Mouse (Mus musculus) lung, postnatal 0 days (tissue): Measurements from ENCODE around the gene Hnf1a. TPM values are rescaled to one million over a fixed set of nuclear protein-coding genes. Genes with fewer than 3 reads are reported as not detected.

Experiments used
- ATAC-seq: fragments of 200-750 bp; cut with Nextera tagmentation; 2 replicates; pipeline ENCODE4 v1.8.0; 2017; ENCODE audit warnings: moderate library complexity
- DNase-seq: peaks from one replicate; pipeline ENCODE4 v3.0.0-alpha.2; 2016; ENCODE audit warnings: low spot score
- H3K27ac ChIP-seq: fragments of 300-500 bp; sonication (generic); 2 replicates; pipeline ENCODE4 v1.5.1; 2014; ENCODE audit warnings: antibody characterized with exemption, mild to moderate bottlenecking, low read length, mixed read lengths
- H3K27me3 ChIP-seq: fragments of 300-500 bp; sonication (generic); replicated peaks from 2 replicates; pipeline ENCODE4 v1.6.1; 2014; ENCODE audit warnings: low read length, mixed read lengths; ENCODE audit not compliant: insufficient read depth
- H3K36me3 ChIP-seq: fragments of 300-500 bp; sonication (generic); 2 replicates; pipeline ENCODE4 v1.6.1; 2014; ENCODE audit warnings: low read length, mixed read lengths; ENCODE audit not compliant: insufficient read depth
- H3K4me1 ChIP-seq: fragments of 300-500 bp; sonication (generic); 2 replicates; pipeline ENCODE4 v1.6.1; 2014; ENCODE audit warnings: antibody characterized with exemption, low read depth, low read length, mixed read lengths; ENCODE audit not compliant: insufficient read depth
- H3K4me2 ChIP-seq: fragments of 300-500 bp; sonication (generic); replicated peaks from 2 replicates; pipeline ENCODE4 v1.6.1; 2014; ENCODE audit warnings: low read depth, mild to moderate bottlenecking, low read length, moderate library complexity, mixed read lengths
- H3K4me3 ChIP-seq: fragments of 300-500 bp; sonication (generic); 2 replicates; pipeline ENCODE4 v1.5.1; 2014; ENCODE audit warnings: low read depth, low read length
- H3K9ac ChIP-seq: fragments of 300-500 bp; sonication (generic); replicated peaks from 2 replicates; pipeline ENCODE4 v1.6.1; 2014; ENCODE audit warnings: low read depth, mild to moderate bottlenecking
- H3K9me3 ChIP-seq: fragments of 300-500 bp; sonication (generic); 2 replicates; pipeline ENCODE4 v1.6.1; 2016; ENCODE audit warnings: low read length, mixed read lengths
- CTCF ChIP-seq: IDR thresholded peaks from 2 replicates; pipeline ENCODE4 v1.5.1; 2016; ENCODE audit warnings: antibody characterized with exemption, mild to moderate bottlenecking
- EP300 ChIP-seq: IDR thresholded peaks from 2 replicates; pipeline ENCODE4 v1.6.1; 2016; ENCODE audit warnings: antibody characterized with exemption, mild to moderate bottlenecking, control low read depth
- WGBS: fragments of 180-500 bp; shearing (Covaris S2); extraction: QIAGEN DNeasy Blood & Tissue Kit; methylation state at CpG from one replicate; pipeline ENCODE4 v1.1.7; 2014; 5-methylcytosine and 5-hydroxymethylcytosine counted together
- polyA plus RNA-seq: library from polyadenylated mRNA; unstranded; fragments of >200 nt; fragmentation: Nextera tagmentation; extraction: Ambion mirVana; gene quantifications from 2 replicates; pipeline ENCODE4 v1.2.1, GENCODE M21; 2015

Gene Hnf1a
- polyA plus RNA-seq, 1 experiment from 2014 or later, result not detected

DNA sequence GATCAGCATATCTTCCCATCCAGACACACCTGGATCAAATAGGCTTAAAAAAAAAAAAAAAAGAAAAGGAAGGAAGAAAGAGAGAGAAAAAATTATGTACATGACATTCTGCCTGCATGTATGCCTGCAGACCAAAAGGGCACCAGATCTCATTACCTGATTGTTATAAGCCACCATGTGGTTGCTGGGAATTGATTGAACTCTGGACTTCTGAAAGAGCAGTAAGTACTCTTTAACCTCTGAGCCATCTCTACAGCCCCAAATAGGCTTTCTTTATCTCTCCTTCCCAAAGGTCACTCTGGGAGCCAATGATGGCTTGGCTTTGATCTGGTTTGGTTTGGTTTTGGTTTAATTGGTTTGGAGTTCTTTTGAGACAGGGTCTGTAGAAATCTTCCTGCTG is 14.2 kb upstream of the Hnf1a start:
- TF ChIP-seq CTCF, result no peak
- TF ChIP-seq EP300, result no peak
- H3K4me3 ChIP-seq, result no peak overlapping the region
- no peaks in the 10 kb centered on the region for H3K4me1 ChIP-seq
- H3K36me3 ChIP-seq, result no peaks in the 10 kb centered on the region
- DNase-seq (no peak), ATAC-seq (no peak)
- H3K4me2 ChIP-seq, result no peak overlapping the region
- no peaks in the 10 kb centered on the region for H3K9me3 ChIP-seq
- H3K27ac ChIP-seq, result no peak overlapping the region
- no peaks in the 10 kb centered on the region for H3K27me3 ChIP-seq
- H3K9ac ChIP-seq, result no peak overlapping the region

DNA sequence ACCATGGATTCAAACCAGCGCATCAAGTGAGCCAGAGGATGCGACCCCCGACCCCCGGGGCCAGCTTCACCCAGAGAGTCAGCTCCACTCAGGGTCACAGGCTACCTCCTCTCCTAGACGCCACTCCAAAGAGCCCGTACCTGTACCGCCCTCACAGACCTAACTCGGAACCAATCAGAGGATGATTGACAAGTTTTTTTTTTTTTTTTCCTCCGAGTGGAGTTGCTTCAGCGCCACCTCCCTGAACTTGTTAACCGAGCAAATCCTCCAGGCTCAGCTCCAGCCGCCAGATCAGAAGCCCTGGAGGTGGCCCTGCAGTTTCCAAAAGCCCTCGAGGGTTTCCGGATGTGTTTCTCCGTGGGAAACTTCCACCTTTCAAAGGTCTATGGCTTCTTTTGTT is 11.1 kb upstream of the Hnf1a start:
- Histone ChIP-seq H3K9ac (no peak overlapping the region), H3K36me3 (no peaks in the 10 kb centered on the region), H3K4me3 (no peak overlapping the region), H3K27ac (no peak overlapping the region), H3K4me1 (no peaks in the 10 kb centered on the region), H3K27me3 (no peaks in the 10 kb centered on the region), H3K9me3 (no peaks in the 10 kb centered on the region), H3K4me2 (no peak overlapping the region)
- TF ChIP-seq EP300, result no peak
- TF ChIP-seq CTCF, result no peak
- ATAC-seq, result no peak
- DNase-seq, result no peak
- WGBS, result 48% methylated on average over 15 of the region's 15 CpGs

DNA sequence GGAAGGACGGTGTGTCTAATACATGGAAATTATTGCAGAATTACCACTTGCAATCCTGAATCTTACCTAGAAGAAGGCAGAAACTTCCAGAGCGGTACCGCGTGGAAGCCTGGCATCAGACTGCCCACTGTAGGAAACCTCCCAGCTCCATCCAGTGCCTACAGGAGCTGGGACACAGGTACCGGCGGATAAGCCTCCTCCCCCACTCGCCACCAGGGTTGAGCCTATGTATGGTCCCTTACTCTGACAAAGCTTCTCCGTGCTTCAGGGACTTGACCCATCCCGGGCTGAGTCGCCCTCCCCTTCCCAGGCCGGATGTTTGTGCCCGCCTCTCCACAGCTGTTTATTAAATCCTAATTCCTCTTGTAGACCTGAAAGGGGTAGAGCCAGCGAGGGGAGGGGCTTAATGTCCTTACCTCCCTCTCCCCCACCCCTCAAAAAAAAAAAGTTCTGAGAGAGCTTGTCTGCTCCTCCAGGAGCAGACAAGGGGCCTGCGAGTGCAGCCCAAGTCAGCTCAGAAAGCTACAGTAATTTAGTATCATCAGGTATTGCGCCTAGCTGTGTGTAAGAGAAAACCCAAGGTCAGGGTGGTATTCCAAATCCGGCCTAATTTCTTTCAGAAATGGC is 9.3 kb upstream of the Hnf1a start:
- TF ChIP-seq EP300, result no peak
- TF ChIP-seq CTCF, result no peak
- peak overlapping the region; percentile 51; the same call in 1 of the 2 replicates for H3K27ac ChIP-seq

DNA sequence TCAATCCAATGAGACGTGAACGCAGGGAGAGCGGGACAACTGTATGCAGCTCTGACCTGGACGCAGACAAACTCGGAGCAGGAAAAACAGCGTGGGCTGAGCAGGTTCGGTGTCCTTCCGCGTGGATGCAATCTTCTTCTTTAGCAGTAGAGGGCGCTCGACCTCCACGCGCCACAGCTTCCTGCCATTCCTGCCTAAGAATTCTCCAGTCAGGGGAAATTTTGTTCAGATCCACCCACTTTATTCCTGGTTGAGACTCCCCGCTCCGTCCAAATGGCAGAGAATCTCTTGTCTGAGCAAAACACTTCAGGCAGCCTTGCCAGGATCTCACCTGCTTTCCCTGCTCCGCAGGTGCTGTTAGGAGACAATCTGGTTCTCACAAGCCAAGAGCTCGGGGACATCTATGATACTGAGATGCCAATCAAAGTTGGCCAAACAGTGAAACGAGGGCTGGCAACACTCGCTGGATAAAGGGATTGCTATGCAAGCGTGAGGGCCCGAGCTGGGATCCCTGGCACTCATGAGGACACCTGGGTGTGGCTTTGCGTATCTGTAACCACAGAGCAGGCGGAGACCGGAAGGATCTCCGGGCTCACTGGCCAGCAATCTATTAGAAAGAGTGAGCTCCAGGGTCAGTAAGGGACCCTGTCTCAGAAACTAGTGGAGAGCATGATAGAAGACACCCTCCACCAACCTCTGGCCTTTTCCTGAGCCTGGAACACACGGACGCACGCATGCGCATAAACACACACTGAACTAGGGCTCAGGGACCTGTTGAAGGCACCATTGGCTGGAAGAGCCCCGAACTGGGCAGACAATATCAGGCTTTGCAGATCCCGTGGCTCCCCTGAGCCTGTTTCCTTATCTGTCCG is 8.6 kb upstream of the Hnf1a start:
- Histone ChIP-seq H3K27ac (peak overlapping the region; percentile 51; the same call in 1 of the 2 replicates), H3K27me3 (no peaks in the 10 kb centered on the region), H3K9me3 (no peaks in the 10 kb centered on the region), H3K36me3 (no peaks in the 10 kb centered on the region), H3K4me3 (peak overlapping the region; percentile 41), H3K9ac (0 out of 2 replicates have a peak overlapping the region, but pooled peaks have one; percentile 23), H3K4me1 (no peaks in the 10 kb centered on the region), H3K4me2 (peak overlapping the region; percentile 71)
- DNase-seq (peak; percentile 92), ATAC-seq (peak; percentile 82)
- WGBS, result 4% methylated on average over 32 of the region's 32 CpGs
- TF ChIP-seq CTCF (peak; percentile 99), EP300 (no peak)

More for the DNA sequence above, 9.3 kb upstream of the Hnf1a start:
- DNase-seq (peak; percentile 21), ATAC-seq (peak; percentile 48)
- no peaks in the 10 kb centered on the region for H3K36me3 ChIP-seq
- peak overlapping the region; percentile 71 for H3K4me2 ChIP-seq
- no peaks in the 10 kb centered on the region for H3K27me3 ChIP-seq
- 25% methylated on average over 16 of the region's 16 CpGs for WGBS
- no peak overlapping the region for H3K9ac ChIP-seq
- peak overlapping the region; percentile 41 for H3K4me3 ChIP-seq
- H3K9me3 ChIP-seq, result no peaks in the 10 kb centered on the region
- no peaks in the 10 kb centered on the region for H3K4me1 ChIP-seq

DNA sequence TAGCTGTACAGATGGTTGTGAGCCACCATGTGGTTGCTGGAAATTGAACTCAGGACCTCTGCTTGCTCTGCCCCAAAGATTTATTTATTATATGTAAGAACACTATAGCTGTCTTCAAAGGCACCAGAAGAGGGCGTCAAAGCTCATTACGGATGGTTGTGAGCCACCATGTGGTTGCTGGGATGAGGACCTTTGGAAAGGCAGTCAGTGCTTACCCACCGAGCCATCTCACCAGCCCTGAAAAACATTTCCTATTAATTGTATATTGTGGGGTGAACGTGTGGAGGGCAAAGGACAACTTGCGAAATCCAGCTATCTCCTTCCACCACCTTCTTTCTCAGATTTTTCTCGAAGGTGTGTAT is 8.0 kb upstream of the Hnf1a start:
- TF ChIP-seq EP300, result no peak
- no peak for TF ChIP-seq CTCF
- WGBS, result 6% methylated on average over 6 of the region's 6 CpGs
- Histone ChIP-seq H3K27ac (no peak overlapping the region), H3K27me3 (no peaks in the 10 kb centered on the region), H3K4me3 (peak overlapping the region; percentile 41), H3K9me3 (no peaks in the 10 kb centered on the region), H3K9ac (no peak overlapping the region), H3K4me1 (no peaks in the 10 kb centered on the region), H3K4me2 (peak overlapping the region; percentile 71), H3K36me3 (no peaks in the 10 kb centered on the region)
- DNase-seq, result peak; percentile 34
- peak; percentile 40; the same call in 1 of the 2 replicates for ATAC-seq

DNA sequence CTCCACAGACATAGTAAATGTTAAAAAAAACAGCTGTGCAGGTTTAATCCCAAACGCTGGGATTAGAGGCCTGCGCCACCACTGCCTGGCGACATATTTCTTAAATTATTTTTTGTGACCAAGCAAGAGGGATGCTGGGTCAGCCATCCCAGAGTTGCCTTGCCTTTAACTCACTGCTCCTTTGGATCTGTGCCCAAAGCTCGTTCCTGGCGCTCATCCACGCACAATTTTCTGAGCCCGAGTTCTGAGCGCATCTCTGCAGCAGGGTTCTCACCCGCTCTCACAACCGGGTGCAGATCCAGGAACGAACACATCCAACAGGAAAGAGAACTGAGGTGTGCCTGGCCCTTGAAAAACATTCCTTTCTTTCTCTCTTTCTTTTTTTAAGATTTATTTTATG is 7.6 kb upstream of the Hnf1a start:
- ATAC-seq (no peak), DNase-seq (no peak)
- TF ChIP-seq CTCF (no peak), EP300 (no peak)
- no peaks in the 10 kb centered on the region for H3K9me3 ChIP-seq
- no peaks in the 10 kb centered on the region for H3K27me3 ChIP-seq
- H3K36me3 ChIP-seq, result no peaks in the 10 kb centered on the region
- no peak overlapping the region for H3K9ac ChIP-seq
- no peaks in the 10 kb centered on the region for H3K4me1 ChIP-seq
- H3K4me2 ChIP-seq, result no peak overlapping the region
- H3K4me3 ChIP-seq, result no peak overlapping the region
- H3K27ac ChIP-seq, result no peak overlapping the region
- 42% methylated on average over 11 of the region's 11 CpGs for WGBS
